Mouse (Mus musculus): ENCODE measurements around the gene Ms4a13. TPM values are rescaled to one million over a fixed set of nuclear protein-coding genes. Genes with fewer than 3 reads are reported as not detected.

The Ms4a13 gene
- total RNA-seq (2023) = not detected

DNA sequence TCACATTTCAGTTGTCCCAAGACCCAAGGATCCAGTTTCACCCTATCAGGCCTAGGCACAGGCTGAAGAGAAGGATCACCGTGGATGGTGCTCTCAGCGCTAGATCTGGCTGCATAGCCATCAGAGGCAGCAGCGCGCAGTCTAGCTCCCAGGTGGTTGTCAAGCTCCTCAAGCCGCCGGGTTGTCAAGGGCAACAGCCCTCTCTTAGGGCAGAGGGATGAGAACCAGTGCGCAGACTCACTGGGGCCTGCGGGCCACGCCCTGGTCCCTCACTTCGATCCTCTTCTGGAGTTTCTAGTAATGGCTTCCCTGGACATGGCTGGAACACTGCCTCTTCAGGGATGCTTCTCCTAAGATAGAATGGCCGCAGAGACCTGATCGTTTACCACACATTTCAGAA lies at the start of gene Ms4a13:
TSS of gene Ms4a13 (minus strand) at position 192 of the 400 bp plus-strand sequence.

GRCm38 (mm10) chr19:11232348-11232747 lies 35.8 kb upstream of the Ms4a13 start, which contains the start of gene Ms4a12:
Gene Ms4a12, minus strand, starts transcription at chr19:11232448.

DNA sequence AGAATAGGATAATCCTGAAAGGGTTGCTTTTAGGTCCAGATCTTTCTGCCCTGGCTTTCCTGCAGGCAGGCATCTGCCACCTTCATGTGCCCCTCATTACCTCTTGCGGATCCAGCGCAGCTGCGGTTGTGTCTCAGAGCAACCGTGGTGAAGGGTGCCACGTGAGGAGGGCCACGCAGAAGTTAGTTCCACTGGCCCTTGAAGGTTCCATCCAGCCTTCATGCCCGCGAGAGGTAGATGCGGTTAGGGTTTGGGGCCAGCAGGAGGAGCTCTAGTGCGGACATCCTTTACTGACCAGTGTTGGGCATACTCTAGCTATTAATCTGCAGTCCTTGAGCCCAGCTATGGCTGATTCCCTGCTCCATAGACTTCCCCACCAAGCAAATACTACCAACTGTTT lies 31.4 kb downstream of the Ms4a13 start, which contains the start of gene 1700025F22Rik:
TSS of gene 1700025F22Rik (minus strand) at position 149 of the 400 bp plus-strand sequence.

DNA sequence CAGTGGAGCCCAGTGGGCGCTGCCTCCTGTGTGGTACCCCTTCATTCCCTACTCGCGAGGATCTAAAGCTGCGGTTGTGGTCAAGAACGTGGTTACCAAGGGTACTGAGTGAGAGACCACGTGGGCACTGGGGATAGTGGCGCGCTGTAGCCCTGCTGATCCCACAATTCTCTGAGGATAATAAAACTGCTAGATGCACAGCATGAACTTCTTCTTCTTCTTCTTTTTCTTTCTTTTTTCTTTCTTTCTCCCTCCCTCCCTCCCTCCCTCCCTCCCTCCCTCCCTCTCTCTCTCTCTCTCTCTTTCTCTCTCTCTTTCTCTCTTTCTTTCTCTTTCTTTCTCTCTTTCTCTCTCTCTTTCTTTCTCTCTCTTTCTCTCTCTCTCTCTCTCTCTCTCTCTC lies 65.8 kb downstream of the Ms4a13 start, which contains the start of gene 1700017D01Rik:
TSS of gene 1700017D01Rik (minus strand) at position 101 of the 400 bp plus-strand sequence.

Other genes starting within 250 kb of the Ms4a13 start
- gene Ccdc86, start 247.5 kb downstream of the Ms4a13 start, total RNA-seq (2023) = 10 to 100 TPM; 15.7 to 15.9 TPM
- not detected for gene Ms4a10, start 222.1 kb downstream of the Ms4a13 start, total RNA-seq (2023)
- not detected for gene Ms4a15, start 203.5 kb downstream of the Ms4a13 start, total RNA-seq (2023)
- not detected for gene Ms4a18, start 178.7 kb downstream of the Ms4a13 start, total RNA-seq (2023)
- gene Ms4a8a, start 115.6 kb downstream of the Ms4a13 start, total RNA-seq (2023) = 10 to 100 TPM; 32.1 to 46.6 TPM
- gene 1700017D01Rik, start 65.9 kb downstream of the Ms4a13 start, total RNA-seq (2023) = not detected
- gene 1700025F22Rik, start 31.4 kb downstream of the Ms4a13 start, total RNA-seq (2023) = not detected
- gene Ms4a12, start 35.7 kb upstream of the Ms4a13 start, total RNA-seq (2023) = not detected
- gene Ms4a1, start 69.5 kb upstream of the Ms4a13 start, total RNA-seq (2023) = 1 to 10 TPM; 1.4 to 4.1 TPM
- gene Ms4a5, start 87.1 kb upstream of the Ms4a13 start, total RNA-seq (2023) = not detected
- not detected for gene Ms4a14, start 117.7 kb upstream of the Ms4a13 start, total RNA-seq (2023)
- gene Ms4a7, start 139.4 kb upstream of the Ms4a13 start, total RNA-seq (2023) = under 1 TPM; 0.56 to 0.57 TPM
- 10 to 100 TPM; 12.9 to 24.1 TPM for gene Ms4a4a, start 178.8 kb upstream of the Ms4a13 start, total RNA-seq (2023)
- 10 to 100 TPM; 27.3 to 57.7 TPM for gene Ms4a4c, start 208.0 kb upstream of the Ms4a13 start, total RNA-seq (2023)
- gene Ms4a4b, start 246.8 kb upstream of the Ms4a13 start, total RNA-seq (2023) = 10 to 100 TPM in 1 of 2 experiments, 1 to 10 TPM in 1; 8.0 to 11.1 TPM